Mouse (Mus musculus) natural killer cell, adult 2 months (primary cell): ENCODE data around the gene Rpusd1.

ENCODE experiments used
- DNase-seq, 2 experiments: peaks; one replicate each; pipeline ENCODE4 v3.0.0; 2022; ENCODE audit warnings: low spot score in 2 of 2

Gene Rpusd1

DNA sequence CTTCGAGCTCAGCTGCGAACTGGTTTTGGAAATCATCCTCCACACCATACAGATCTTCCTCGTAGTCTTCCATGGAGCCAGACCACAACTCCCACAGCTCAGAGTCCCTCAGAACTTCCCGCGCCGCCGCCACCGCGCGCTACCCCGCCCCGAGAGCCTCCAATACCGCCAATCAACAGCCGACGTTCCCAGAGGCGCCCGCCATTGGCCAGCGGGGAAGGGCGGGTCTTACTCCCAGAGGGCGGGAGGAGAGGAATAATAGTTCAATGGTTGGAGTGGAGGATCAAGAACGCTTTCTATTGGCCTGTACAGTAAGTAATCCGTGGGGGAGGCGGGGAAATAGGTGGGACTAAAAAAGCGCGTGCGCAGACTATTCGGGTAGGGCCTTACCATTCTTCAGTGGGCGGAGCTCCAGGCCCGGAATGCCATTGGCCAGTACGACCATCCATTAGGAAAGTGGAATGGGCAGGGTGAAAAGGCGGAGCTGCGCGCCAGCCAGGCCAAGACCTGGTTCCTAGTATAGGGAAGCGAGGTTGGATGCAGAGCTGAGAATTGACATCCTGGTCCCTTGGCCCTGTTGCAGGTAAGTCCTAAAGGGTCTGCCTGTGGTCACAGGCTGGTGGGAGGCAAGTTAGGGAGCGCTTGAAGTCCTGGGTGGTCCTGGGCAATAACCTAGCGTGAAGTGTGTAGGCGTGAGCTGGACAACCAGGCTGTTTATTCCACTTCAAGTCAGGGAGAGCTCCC, at the start of gene Rpusd1, which contains the start of gene Chtf18:
Gene Rpusd1 (plus strand): TSS at position 406 of the 744 bp plus-strand sequence.
Gene Chtf18 (minus strand): TSS at position 155 of the 744 bp plus-strand sequence.
- peak; percentile 98 to 99 for DNase-seq

DNA sequence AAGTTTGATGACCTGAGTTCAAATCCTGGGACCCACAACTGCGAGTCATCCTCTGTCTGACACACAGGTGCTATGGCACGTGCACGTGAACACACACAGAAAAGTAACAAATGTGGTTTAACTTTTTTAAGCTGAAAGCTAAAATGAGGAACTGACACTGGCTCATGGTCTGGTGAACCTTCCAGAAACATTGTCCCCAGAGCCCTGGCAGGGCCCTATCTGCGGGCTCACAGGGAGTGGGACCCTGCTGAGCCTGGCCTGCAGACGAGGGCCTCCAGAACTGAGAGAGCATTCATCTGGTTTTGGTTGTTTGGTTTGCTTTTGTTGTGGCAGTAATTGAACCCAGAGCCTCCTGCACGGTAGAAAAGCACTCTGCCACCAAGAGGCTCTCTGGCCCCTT, 49.5 kb upstream of the Rpusd1 start:
- peak in 1 of 2 experiments; percentile 43 for DNase-seq

DNA sequence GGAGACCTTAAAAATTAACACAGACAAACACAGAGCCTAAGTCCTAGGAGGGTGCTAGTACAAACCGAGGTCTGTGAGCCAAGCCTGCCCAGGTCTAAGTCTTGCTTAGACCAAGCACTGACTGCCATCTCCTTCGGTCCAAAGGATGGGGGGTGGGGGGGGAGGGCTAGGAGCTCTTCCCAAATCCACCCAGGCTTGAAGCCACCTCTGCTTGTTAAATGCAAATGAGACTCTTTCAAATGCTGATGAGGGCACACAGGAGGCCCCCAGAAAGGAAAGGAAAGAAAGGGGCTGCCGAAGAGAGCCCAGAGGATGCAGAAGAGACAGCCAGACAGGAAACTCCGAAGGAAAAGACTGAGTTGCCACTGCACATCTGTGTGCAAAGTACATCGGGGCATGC, 47.7 kb upstream of the Rpusd1 start:
- DNase-seq = no peak

DNA sequence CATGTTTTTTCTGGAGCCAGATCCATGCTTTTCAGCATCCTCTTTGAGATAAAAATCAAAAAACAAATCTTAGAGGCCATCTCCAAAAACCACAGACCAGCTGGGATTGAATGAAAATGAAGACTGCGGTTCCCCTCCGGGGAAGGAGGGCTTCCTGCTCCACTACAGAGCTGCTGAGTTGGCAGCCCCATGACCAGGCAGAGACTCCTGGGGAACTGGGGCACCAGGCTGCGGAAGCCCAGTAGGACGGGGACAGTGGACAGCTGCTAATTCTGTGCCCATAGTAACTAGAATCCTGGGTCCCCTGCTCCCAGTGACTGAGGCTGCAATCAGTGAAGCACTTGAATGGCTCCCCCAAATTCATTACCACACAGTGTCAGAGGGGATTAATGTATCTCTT, 45.8 kb upstream of the Rpusd1 start:
- no peak for DNase-seq

DNA sequence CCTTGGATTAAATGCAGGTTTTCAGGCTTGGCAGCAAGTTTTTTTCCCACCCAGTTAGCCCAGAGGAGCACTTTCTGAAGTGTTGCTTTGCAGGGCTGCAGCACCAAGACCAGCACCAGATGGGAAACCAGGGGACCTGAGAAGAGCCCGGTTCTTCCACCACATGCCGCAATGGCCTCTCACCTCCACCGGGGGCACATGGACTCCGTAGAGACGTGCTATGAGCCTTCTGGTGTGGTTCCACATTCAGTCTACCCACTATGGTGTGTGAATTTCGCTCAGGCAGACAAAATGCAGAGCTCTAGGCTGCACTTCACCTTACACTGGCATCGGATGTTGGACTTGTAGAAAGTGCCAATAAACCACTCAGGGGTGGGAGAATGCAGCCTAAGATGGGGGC, 41.1 kb upstream of the Rpusd1 start:
- no peak for DNase-seq

- no peak for DNase-seq
Observed at GRCm38 (mm10) chr17:25688922-25689321, 38.5 kb upstream of the Rpusd1 start.

DNA sequence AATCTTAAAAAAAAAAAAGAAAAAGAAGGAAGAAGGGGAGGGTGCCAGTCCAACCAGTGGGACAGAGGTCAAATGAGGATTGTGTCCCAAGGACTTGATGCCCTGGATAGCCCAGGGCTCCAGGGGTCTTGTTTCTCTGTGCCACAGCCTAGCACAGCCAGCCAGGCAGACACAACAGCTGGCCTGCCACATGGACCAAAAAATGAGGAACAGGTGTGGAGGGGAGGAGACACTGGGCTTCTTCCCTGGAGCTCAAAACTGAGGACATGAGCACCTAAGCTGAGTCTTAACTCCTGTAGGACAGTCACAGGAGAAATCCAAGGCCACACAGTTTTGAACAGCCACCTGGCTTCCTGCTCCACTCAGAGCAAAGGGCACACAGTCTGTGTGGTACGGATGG, 31.2 kb upstream of the Rpusd1 start:
- no peak for DNase-seq

DNA sequence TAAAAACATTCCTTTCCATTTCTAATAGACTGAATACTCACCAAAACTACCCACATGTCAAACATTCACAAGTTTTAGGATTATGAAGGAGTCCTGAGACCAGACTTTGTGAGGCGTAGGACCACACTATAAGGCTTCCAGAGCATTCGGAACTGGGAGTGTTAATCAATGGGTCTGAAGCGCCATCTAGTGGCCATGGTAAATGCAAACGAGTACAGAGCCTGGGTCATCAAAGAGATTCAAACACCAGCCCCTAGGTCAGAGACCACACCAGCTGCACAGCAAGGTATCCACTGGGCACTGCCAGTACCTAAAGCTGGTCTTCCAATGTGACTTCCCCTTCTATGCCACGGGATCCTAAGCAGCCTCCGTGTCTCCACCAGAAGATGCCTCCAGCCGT, 29.0 kb upstream of the Rpusd1 start:
- DNase-seq = peak; percentile 55 to 66

DNA sequence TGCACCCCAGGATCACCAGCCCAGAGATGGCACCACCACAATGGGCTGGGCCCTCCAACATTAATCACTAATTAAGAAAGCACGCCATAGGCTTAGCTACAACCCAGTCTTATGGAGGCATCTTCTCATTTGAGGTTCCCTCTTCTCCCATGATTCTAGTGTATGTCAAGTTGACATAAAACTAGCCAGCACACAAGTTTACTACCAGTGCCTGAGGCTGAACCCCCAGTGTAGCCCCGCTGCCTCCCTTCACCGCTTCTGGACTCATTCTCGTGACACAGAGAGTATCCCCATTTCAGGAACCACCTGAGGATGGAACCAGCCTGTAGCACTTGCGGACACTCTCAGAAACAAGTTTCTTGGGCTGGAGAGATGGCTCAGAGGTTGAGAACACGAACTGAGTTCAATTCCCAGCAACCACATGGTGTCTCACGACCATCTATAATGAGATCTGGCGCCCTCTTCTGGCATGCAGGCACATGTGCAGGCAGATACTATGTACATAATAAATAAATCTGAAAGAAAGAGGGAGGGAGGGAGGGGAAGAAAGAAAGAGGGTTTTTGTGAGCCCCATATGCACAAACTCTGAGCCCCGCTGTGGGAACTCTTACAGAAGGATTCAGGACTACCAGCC, 26.5 kb upstream of the Rpusd1 start:
- no peak for DNase-seq

DNA sequence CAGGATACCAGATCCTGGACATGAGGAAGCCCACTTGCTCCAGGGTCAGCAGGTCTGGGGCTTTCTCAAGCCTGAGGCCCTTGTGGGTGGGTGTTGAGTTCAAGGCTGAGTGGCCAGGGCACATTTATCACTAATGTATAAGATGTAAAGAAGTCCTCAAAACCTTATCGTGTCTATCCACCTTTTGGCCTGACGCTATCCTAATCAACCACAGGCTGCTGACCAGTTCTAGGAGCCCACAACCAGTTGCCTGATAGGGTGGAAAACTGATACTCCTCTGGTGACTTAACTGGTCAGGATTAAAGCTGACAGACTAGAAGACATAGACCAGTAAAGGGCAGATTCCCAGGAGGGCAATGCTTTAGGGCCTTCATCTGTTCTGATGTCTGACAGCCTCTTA, 17.5 kb upstream of the Rpusd1 start:
- DNase-seq = no peak

GRCm38 (mm10) chr17:25711136-25711535, 16.3 kb upstream of the Rpusd1 start:
- DNase-seq = no peak

DNA sequence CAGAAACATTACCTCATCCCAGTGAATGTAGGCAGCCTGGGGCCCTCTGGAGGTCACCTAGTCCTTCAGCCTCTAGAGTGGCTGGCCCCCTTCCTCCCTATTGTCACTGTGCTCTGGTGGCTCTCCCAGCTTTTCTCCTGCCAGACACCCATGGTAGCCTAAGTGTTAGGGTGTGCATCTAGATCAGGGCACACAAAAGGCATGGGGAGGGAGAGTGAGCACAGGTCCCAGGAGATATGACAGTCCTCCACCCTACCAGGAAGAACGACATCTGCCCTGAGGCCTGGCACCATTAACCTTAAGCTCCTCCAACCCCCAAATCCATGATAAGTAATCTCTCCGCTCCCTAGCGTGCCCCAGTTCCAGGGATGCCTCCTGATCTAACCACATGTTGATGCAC, 11.8 kb upstream of the Rpusd1 start:
- DNase-seq = no peak

DNA sequence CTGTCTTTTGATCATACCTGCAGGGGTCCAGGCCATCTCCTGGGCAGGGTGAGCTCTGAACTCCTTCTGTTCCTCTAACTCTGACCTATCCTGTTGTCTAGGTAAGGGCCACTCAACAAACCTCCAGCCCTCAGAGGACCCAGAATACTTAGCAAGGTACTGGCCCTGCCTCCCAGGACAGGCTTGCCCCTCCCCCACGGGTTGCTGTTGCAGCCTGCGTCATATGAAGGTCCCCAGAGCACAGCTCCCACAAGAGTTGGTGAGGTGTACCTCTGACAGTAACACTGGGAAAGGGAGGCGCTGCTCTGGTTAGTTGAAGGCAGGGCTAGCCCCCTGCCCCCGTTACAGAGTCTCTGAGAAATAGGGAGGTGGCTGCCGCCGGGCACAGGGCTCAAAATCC, 11.3 kb upstream of the Rpusd1 start:
- no peak for DNase-seq

GRCm38 (mm10) chr17:25716711-25717637, 10.5 kb upstream of the Rpusd1 start, which contains the start of gene Gng13:
Gene Gng13, plus strand, starts transcription at chr17:25717171.
- DNase-seq = no peak

DNA sequence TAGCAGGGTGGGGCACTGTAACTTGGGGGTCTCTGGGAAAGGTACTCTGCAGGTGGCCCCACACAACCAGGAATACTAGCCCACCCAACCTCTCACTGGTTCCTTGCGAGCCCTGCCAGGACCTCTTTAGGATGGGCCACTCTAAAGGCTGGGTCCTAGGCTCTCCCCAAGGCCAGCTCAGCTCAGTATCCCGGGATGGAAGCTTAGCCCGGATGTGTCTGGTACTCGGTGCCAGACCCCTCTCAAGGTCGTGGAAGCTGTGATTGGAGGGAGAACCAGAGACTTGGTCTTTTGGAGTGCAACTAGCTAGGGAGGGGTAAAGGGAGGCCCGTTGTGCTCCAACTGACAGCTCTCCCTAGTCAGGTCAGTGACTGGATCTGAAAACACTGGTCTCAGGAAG, 9.8 kb upstream of the Rpusd1 start:
- no peak for DNase-seq

DNA sequence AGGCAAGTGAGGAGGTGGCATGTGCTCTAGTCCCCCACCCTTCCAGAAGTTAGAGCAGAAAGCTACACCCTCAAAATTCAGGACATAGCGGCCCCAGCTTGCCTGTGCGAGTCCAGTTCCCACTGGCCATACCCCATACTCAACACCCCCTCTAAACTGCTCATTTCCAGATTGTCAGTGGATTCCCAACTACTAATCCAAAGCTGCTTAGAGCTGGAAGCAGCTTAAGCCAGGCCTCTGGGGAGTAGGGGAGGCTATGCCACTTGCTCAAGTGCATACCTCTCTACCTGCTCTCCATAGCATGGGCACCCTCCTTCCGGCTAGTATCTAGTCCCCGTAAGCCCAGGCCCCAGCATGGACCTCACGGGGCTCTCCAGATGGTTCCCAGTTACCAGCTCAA, 6.0 kb upstream of the Rpusd1 start:
- no peak for DNase-seq

DNA sequence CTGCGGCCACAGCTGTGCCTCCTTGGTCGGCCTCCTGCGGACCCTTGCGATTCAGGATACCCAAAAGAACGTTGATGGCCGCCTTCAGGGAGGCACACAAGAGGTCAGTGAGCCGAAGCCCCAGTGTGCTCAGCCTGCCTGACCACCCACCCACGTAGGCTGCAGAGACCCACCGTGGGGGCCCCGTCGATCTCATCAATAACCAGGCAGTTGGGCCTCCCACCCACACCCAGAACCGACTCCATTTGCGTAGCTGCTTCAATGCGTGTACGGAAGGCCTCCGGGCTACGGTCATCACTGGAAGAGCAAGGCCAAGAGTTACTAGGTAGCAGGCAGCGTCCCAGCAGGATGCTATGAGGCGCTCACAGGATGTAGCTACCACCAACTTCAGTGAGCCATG, 4.0 kb upstream of the Rpusd1 start:
- DNase-seq = no peak

GRCm38 (mm10) chr17:25723919-25724318, 3.6 kb upstream of the Rpusd1 start:
- DNase-seq = no peak

DNA sequence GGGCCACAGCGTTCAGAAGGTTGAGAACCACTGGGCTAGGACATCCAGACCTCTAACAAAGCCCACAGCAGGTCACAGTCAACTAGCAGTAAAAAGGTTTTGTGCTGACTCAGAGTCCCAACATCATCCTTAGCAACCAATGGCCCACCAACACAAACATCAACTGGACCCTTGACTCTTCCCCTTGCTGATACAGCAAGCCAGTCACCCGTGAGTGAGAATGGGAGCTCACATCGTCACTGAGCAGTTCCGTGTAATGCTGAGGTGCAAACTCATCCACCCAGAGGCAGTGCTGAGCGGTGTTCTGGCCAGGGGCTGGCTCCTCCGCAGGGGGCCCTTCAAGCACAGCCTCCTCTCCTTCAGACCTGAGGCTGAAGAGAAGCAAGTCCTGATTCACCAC, 2.2 kb upstream of the Rpusd1 start:
- DNase-seq = no peak

- DNase-seq = no peak
Observed at GRCm38 (mm10) chr17:25728009-25728270, 470 bp downstream of the Rpusd1 start.

GRCm38 (mm10) chr17:25732082-25732481, 4.6 kb downstream of the Rpusd1 start:
- peak; percentile 69 to 78 for DNase-seq

DNA sequence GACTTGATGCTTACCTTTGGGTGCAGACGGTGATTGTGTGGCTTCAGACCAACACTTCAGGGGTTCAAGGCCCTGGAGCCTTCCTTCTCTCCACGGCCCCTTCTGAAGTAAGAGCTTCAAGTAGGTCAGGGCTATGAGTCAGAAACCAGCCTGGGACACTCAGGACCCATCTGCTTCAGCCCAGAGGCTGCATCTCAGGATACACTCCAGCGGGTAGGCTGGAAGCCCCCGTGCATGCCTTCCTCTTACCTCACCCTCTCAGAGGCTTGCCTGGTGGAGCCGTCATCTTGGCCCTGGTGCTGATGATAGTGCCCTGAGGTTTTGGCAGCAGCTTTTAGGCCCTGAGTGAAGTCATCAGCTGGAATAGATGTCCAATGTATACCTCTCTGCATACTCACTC, 7.8 kb downstream of the Rpusd1 start:
- DNase-seq = no peak

DNA sequence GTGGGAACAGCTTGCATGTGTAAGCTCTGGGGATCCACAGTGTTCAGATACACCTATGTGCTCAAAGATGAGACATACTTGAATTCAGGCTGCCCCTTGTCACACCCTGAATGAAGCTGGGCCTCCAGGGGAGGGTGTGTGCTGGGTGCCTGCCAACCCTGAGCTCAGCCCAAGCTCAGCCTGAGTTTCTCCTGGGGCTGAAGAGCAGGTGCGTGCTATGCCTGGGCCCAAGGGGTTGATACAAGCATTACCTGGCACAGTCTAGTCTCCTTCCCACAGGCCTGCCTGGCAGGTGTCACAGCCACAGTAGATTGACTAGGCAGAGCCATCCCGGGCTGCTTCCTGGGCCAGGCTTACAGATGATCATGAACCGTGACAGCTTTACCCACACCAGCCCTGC, 8.3 kb downstream of the Rpusd1 start, which contains the start of gene Mslnl:
Gene Mslnl (plus strand): TSS at position 298 of the 400 bp plus-strand sequence.
- DNase-seq = no peak
